Mouse (Mus musculus) forebrain, embryonic 11.5 days (tissue): Measurements from ENCODE around the gene Ubl7. TPM values are rescaled to one million over a fixed set of nuclear protein-coding genes. Genes with fewer than 3 reads are reported as not detected.
A peak's percentile ranks its signal among the peaks of the same experiment; 100 is the strongest.

Source experiments
- ATAC-seq: fragments of 200-750 bp; cut with Nextera tagmentation; replicated peaks from 2 replicates; pipeline ENCODE4 v1.8.0; 2017; ENCODE audit warnings: moderate TSS enrichment; ENCODE audit not compliant: low FRiP score
- DNase-seq: peaks from one replicate; pipeline ENCODE4 v3.0.0-alpha.2; 2017; ENCODE audit warnings: low spot score
- H3K27ac ChIP-seq: fragments of 300-500 bp; sonication (generic); 2 replicates; pipeline ENCODE4 v1.5.1; 2014; ENCODE audit warnings: low read depth, low read length
- H3K27me3 ChIP-seq: fragments of 300-500 bp; sonication (generic); 2 replicates; pipeline ENCODE4 v1.6.1; 2014; ENCODE audit warnings: mild to moderate bottlenecking, low read length, mixed read lengths; ENCODE audit not compliant: control insufficient read depth, insufficient read depth
- H3K36me3 ChIP-seq: fragments of 300-500 bp; sonication (generic); 2 replicates; pipeline ENCODE4 v1.6.1; 2014; ENCODE audit warnings: mild to moderate bottlenecking, low read length, moderate library complexity, mixed read lengths; ENCODE audit not compliant: control insufficient read depth, insufficient read depth
- H3K4me1 ChIP-seq: fragments of 300-500 bp; sonication (generic); replicated peaks from 2 replicates; pipeline ENCODE4 v1.6.1; 2014; ENCODE audit warnings: low read length, mixed read lengths; ENCODE audit not compliant: control insufficient read depth, insufficient read depth
- H3K4me2 ChIP-seq: fragments of 300-500 bp; sonication (generic); 2 replicates; pipeline ENCODE4 v1.6.1; 2014; ENCODE audit warnings: low read depth, mild to moderate bottlenecking, low read length, moderate library complexity, mixed read lengths; ENCODE audit not compliant: severe bottlenecking
- H3K4me3 ChIP-seq: fragments of 300-500 bp; sonication (generic); 2 replicates; pipeline ENCODE4 v1.5.1; 2014; ENCODE audit warnings: low read depth, low read length
- H3K9ac ChIP-seq: fragments of 300-500 bp; sonication (generic); 2 replicates; pipeline ENCODE4 v1.6.1; 2014; ENCODE audit warnings: low read length
- H3K9me3 ChIP-seq: fragments of 300-500 bp; sonication (generic); 2 replicates; pipeline ENCODE4 v1.6.1; 2016; ENCODE audit warnings: low read length, mixed read lengths; ENCODE audit not compliant: control insufficient read depth
- WGBS: fragments of 180-500 bp; shearing (Covaris S2); extraction: QIAGEN DNeasy Blood & Tissue Kit; methylation state at CpG from one replicate; pipeline ENCODE4 v1.1.7; 2014; 5-methylcytosine and 5-hydroxymethylcytosine counted together
- polyA plus RNA-seq: library from polyadenylated mRNA; unstranded; fragments of >200 nt; fragmentation: Nextera tagmentation; extraction: Ambion mirVana; gene quantifications from 2 replicates; pipeline ENCODE4 v1.2.1, GENCODE M21; 2014

Gene Ubl7
- polyA plus RNA-seq, 1 experiment from 2014 or later: 114 TPM

- Histone ChIP-seq H3K4me3 (no peak overlapping the region), H3K9me3 (no peaks in the 10 kb centered on the region), H3K9ac (no peak overlapping the region), H3K27me3 (no peaks in the 10 kb centered on the region), H3K4me2 (no peak overlapping the region), H3K36me3 (no peaks in the 10 kb centered on the region), H3K4me1 (no peaks in the 10 kb centered on the region), H3K27ac (no peak overlapping the region)
- no peak for DNase-seq
- 85% methylated on average over 5 of the region's 5 CpGs for WGBS
- ATAC-seq: no peak
Measured at GRCm38 (mm10) chr9:57931166-57931767, 20.5 kb downstream of the Ubl7 start.

GRCm38 (mm10) chr9:57932253-57932652 lies 21.5 kb downstream of the Ubl7 start:
- Histone ChIP-seq H3K27ac (no peak overlapping the region), H3K36me3 (no peaks in the 10 kb centered on the region), H3K4me3 (no peak overlapping the region), H3K27me3 (no peaks in the 10 kb centered on the region), H3K4me1 (no peaks in the 10 kb centered on the region), H3K9ac (no peak overlapping the region), H3K4me2 (no peak overlapping the region), H3K9me3 (no peaks in the 10 kb centered on the region)
- ATAC-seq (no peak), DNase-seq (no peak)
- 67% methylated on average over 3 of the region's 3 CpGs for WGBS

GRCm38 (mm10) chr9:57932831-57933602 lies 22.2 kb downstream of the Ubl7 start:
- Histone ChIP-seq H3K4me2 (no peak overlapping the region), H3K9me3 (no peaks in the 10 kb centered on the region), H3K36me3 (no peaks in the 10 kb centered on the region), H3K27ac (no peak overlapping the region), H3K9ac (no peak overlapping the region), H3K27me3 (no peaks in the 10 kb centered on the region), H3K4me1 (0 out of 2 replicates have a peak, but pooled peaks cover 2% of the 10 kb centered on the region), H3K4me3 (no peak overlapping the region)
- WGBS: 90% methylated on average over 6 of the region's 6 CpGs
- no peak for DNase-seq
- no peak for ATAC-seq

- peaks cover 10% of the 10 kb centered on the region for H3K27me3 ChIP-seq
- no peak overlapping the region for H3K9ac ChIP-seq
- DNase-seq (peak; percentile 86), ATAC-seq (no peak)
- 34% methylated on average over 6 of the region's 6 CpGs for WGBS
- H3K4me3 ChIP-seq: no peak overlapping the region
- peaks cover 7% of the 10 kb centered on the region; the same call in 1 of the 2 replicates for H3K4me1 ChIP-seq
- no peak overlapping the region for H3K4me2 ChIP-seq
- no peaks in the 10 kb centered on the region for H3K36me3 ChIP-seq
- H3K27ac ChIP-seq: no peak overlapping the region
- H3K9me3 ChIP-seq: no peaks in the 10 kb centered on the region
Measured at GRCm38 (mm10) chr9:57935683-57936437, 25.1 kb downstream of the Ubl7 start.

- H3K9ac ChIP-seq: no peak overlapping the region
- no peaks in the 10 kb centered on the region for H3K9me3 ChIP-seq
- no peak overlapping the region for H3K4me3 ChIP-seq
- H3K27me3 ChIP-seq: peaks cover 22% of the 10 kb centered on the region
- DNase-seq (no peak), ATAC-seq (no peak)
- no peak overlapping the region for H3K27ac ChIP-seq
- H3K4me1 ChIP-seq: peaks cover 13% of the 10 kb centered on the region
- WGBS: 80% methylated on average over 4 of the region's 4 CpGs
- H3K36me3 ChIP-seq: no peaks in the 10 kb centered on the region
- no peak overlapping the region for H3K4me2 ChIP-seq
Measured at GRCm38 (mm10) chr9:57937171-57937570, 26.4 kb downstream of the Ubl7 start.

GRCm38 (mm10) chr9:57937651-57938050 lies 26.9 kb downstream of the Ubl7 start:
- Histone ChIP-seq H3K4me2 (no peak overlapping the region), H3K9ac (no peak overlapping the region), H3K9me3 (no peaks in the 10 kb centered on the region), H3K36me3 (no peaks in the 10 kb centered on the region), H3K27me3 (peaks cover 22% of the 10 kb centered on the region), H3K4me3 (no peak overlapping the region), H3K27ac (no peak overlapping the region), H3K4me1 (peaks cover 13% of the 10 kb centered on the region)
- 63% methylated on average over 6 of the region's 6 CpGs for WGBS
- DNase-seq: no peak
- no peak for ATAC-seq

GRCm38 (mm10) chr9:57938225-57939055 lies 27.7 kb downstream of the Ubl7 start:
- no peak for ATAC-seq
- Histone ChIP-seq H3K4me3 (no peak overlapping the region), H3K9me3 (no peaks in the 10 kb centered on the region), H3K9ac (no peak overlapping the region), H3K27ac (no peak overlapping the region), H3K4me2 (no peak overlapping the region), H3K36me3 (no peaks in the 10 kb centered on the region), H3K4me1 (peaks cover 13% of the 10 kb centered on the region), H3K27me3 (peaks cover 22% of the 10 kb centered on the region)
- DNase-seq: no peak
- WGBS: 76% methylated on average over 5 of the region's 5 CpGs
